Mouse (Mus musculus) midbrain, embryonic 13.5 days (tissue): ENCODE data around the gene Pitpna. TPM values are rescaled to one million over a fixed set of nuclear protein-coding genes. Genes with fewer than 3 reads are reported as not detected.
"Not testable (repeated sequence)": the region's sequence is repeated elsewhere in the genome, so short reads cannot be mapped to it uniquely, and the experiment has no call there.

Experiments used
- ATAC-seq: fragments of 200-750 bp; cut with Nextera tagmentation; 2 replicates; pipeline ENCODE4 v1.8.0; 2017; ENCODE audit warnings: mild to moderate bottlenecking, moderate TSS enrichment, moderate library complexity
- H3K27ac ChIP-seq: fragments of 300-500 bp; sonication (generic); 2 replicates; pipeline ENCODE4 v1.5.1; 2015; ENCODE audit warnings: inconsistent platforms, mild to moderate bottlenecking, moderate library complexity
- H3K27me3 ChIP-seq: fragments of 300-500 bp; sonication (generic); 2 replicates; pipeline ENCODE4 v1.6.1; 2015; ENCODE audit warnings: mild to moderate bottlenecking, inconsistent platforms
- H3K36me3 ChIP-seq: fragments of 300-500 bp; sonication (generic); 2 replicates; pipeline ENCODE4 v1.6.1; 2015; ENCODE audit warnings: mild to moderate bottlenecking, inconsistent platforms
- H3K4me1 ChIP-seq: fragments of 300-500 bp; sonication (generic); replicated peaks from 2 replicates; pipeline ENCODE4 v1.6.1; 2015; ENCODE audit warnings: inconsistent platforms
- H3K4me2 ChIP-seq: fragments of 300-500 bp; sonication (generic); replicated peaks from 2 replicates; pipeline ENCODE4 v1.6.1; 2015; ENCODE audit warnings: moderate library complexity, mild to moderate bottlenecking, inconsistent platforms
- H3K4me3 ChIP-seq: fragments of 300-500 bp; sonication (generic); replicated peaks from 2 replicates; pipeline ENCODE4 v1.5.1; 2015; ENCODE audit warnings: mild to moderate bottlenecking, inconsistent platforms
- H3K9ac ChIP-seq: fragments of 300-500 bp; sonication (generic); replicated peaks from 2 replicates; pipeline ENCODE4 v1.6.1; 2015; ENCODE audit warnings: mild to moderate bottlenecking, inconsistent platforms
- H3K9me3 ChIP-seq: fragments of 300-500 bp; sonication (generic); 2 replicates; pipeline ENCODE4 v1.6.1; 2016; ENCODE audit warnings: mild to moderate bottlenecking, inconsistent platforms
- WGBS: fragments of 180-500 bp; shearing (Covaris S2); methylation state at CpG from one replicate; pipeline ENCODE4 v1.1.7; 2015; 5-methylcytosine and 5-hydroxymethylcytosine counted together
- polyA plus RNA-seq: library from polyadenylated mRNA; unstranded; fragments of >200 nt; fragmentation: Nextera tagmentation; extraction: Ambion mirVana; gene quantifications from 2 replicates; pipeline ENCODE4 v1.2.1, GENCODE M21; 2015

Gene Pitpna
- polyA plus RNA-seq, 1 experiment from 2014 or later: 99.2 TPM

GRCm38 (mm10) chr11:75598004-75598403 lies 10.1 kb downstream of the Pitpna start:
- Histone ChIP-seq H3K4me3 (no peak overlapping the region), H3K36me3 (peaks cover 91% of the 10 kb centered on the region), H3K4me2 (no peak overlapping the region), H3K9ac (no peak overlapping the region), H3K27ac (no peak overlapping the region), H3K9me3 (no peaks in the 10 kb centered on the region), H3K27me3 (no peaks in the 10 kb centered on the region), H3K4me1 (no peaks in the 10 kb centered on the region)
- 94% methylated on average over 6 of the region's 6 CpGs for WGBS
- ATAC-seq: no peak

- not testable (repeated sequence) for H3K4me2 ChIP-seq, H3K9me3 ChIP-seq, H3K27me3 ChIP-seq, H3K27ac ChIP-seq, H3K4me3 ChIP-seq, H3K4me1 ChIP-seq, H3K9ac ChIP-seq, ATAC-seq
- 93% methylated on average over 17 of the region's 17 CpGs for WGBS
- peaks cover 86% of the 10 kb centered on the region for H3K36me3 ChIP-seq
These were observed 11.9 kb downstream of the Pitpna start for GRCm38 (mm10) chr11:75599802-75600201.

- H3K9me3 ChIP-seq: no peaks in the 10 kb centered on the region
- no peak overlapping the region for H3K27ac ChIP-seq
- 93% methylated on average over 5 of the region's 5 CpGs for WGBS
- ATAC-seq: no peak
- H3K36me3 ChIP-seq: peaks cover 84% of the 10 kb centered on the region
- no peak overlapping the region for H3K9ac ChIP-seq
- no peaks in the 10 kb centered on the region for H3K27me3 ChIP-seq
- H3K4me2 ChIP-seq: no peak overlapping the region
- no peaks in the 10 kb centered on the region for H3K4me1 ChIP-seq
- H3K4me3 ChIP-seq: no peak overlapping the region
These were observed 16.9 kb downstream of the Pitpna start for GRCm38 (mm10) chr11:75604826-75605225.

GRCm38 (mm10) chr11:75605318-75605717 lies 17.4 kb downstream of the Pitpna start:
- no peak for ATAC-seq
- Histone ChIP-seq H3K27ac (no peak overlapping the region), H3K4me1 (no peaks in the 10 kb centered on the region), H3K36me3 (peaks cover 84% of the 10 kb centered on the region), H3K4me2 (no peak overlapping the region), H3K9ac (no peak overlapping the region), H3K4me3 (no peak overlapping the region), H3K9me3 (no peaks in the 10 kb centered on the region), H3K27me3 (no peaks in the 10 kb centered on the region)
- 59% methylated on average over 1 of the region's 1 CpGs for WGBS

- H3K4me2 ChIP-seq: no peak overlapping the region
- no peaks in the 10 kb centered on the region for H3K9me3 ChIP-seq
- no peak overlapping the region for H3K4me3 ChIP-seq
- H3K9ac ChIP-seq: no peak overlapping the region
- no peak for ATAC-seq
- 97% methylated on average over 5 of the region's 5 CpGs for WGBS
- H3K4me1 ChIP-seq: no peaks in the 10 kb centered on the region
- H3K27me3 ChIP-seq: no peaks in the 10 kb centered on the region
- no peak overlapping the region for H3K27ac ChIP-seq
- H3K36me3 ChIP-seq: peaks cover 82% of the 10 kb centered on the region
These were observed 20.9 kb downstream of the Pitpna start for GRCm38 (mm10) chr11:75608776-75609175.

GRCm38 (mm10) chr11:75610021-75610420 lies 22.1 kb downstream of the Pitpna start:
- WGBS: 82% methylated on average over 2 of the region's 2 CpGs
- H3K36me3 ChIP-seq: peaks cover 83% of the 10 kb centered on the region
- no peaks in the 10 kb centered on the region for H3K4me1 ChIP-seq
- H3K27ac ChIP-seq: no peak overlapping the region
- no peaks in the 10 kb centered on the region for H3K27me3 ChIP-seq
- ATAC-seq: no peak
- no peak overlapping the region for H3K9ac ChIP-seq
- H3K4me2 ChIP-seq: no peak overlapping the region
- no peak overlapping the region for H3K4me3 ChIP-seq
- no peaks in the 10 kb centered on the region for H3K9me3 ChIP-seq

- H3K36me3 ChIP-seq: peaks cover 80% of the 10 kb centered on the region
- no peak overlapping the region for H3K4me3 ChIP-seq
- no peaks in the 10 kb centered on the region for H3K27me3 ChIP-seq
- H3K9ac ChIP-seq: no peak overlapping the region
- H3K9me3 ChIP-seq: no peaks in the 10 kb centered on the region
- H3K4me1 ChIP-seq: no peaks in the 10 kb centered on the region
- WGBS: 97% methylated on average over 1 of the region's 1 CpGs
- ATAC-seq: no peak
- no peak overlapping the region for H3K4me2 ChIP-seq
- H3K27ac ChIP-seq: no peak overlapping the region
These were observed 26.9 kb downstream of the Pitpna start for GRCm38 (mm10) chr11:75614769-75615168.

GRCm38 (mm10) chr11:75615556-75615955 lies 27.7 kb downstream of the Pitpna start:
- no peak overlapping the region for H3K27ac ChIP-seq
- H3K9ac ChIP-seq: no peak overlapping the region
- no peaks in the 10 kb centered on the region for H3K9me3 ChIP-seq
- WGBS: 88% methylated on average over 2 of the region's 2 CpGs
- no peaks in the 10 kb centered on the region for H3K4me1 ChIP-seq
- H3K4me2 ChIP-seq: no peak overlapping the region
- ATAC-seq: no peak
- H3K27me3 ChIP-seq: no peaks in the 10 kb centered on the region
- H3K36me3 ChIP-seq: peaks cover 80% of the 10 kb centered on the region
- H3K4me3 ChIP-seq: no peak overlapping the region

GRCm38 (mm10) chr11:75619133-75619532 lies 31.2 kb downstream of the Pitpna start:
- 82% methylated on average over 5 of the region's 5 CpGs for WGBS
- H3K27ac ChIP-seq: no peak overlapping the region
- ATAC-seq: no peak
- H3K36me3 ChIP-seq: peaks cover 78% of the 10 kb centered on the region
- H3K4me3 ChIP-seq: no peak overlapping the region
- H3K27me3 ChIP-seq: no peaks in the 10 kb centered on the region
- H3K9me3 ChIP-seq: no peaks in the 10 kb centered on the region
- H3K4me1 ChIP-seq: no peaks in the 10 kb centered on the region
- H3K9ac ChIP-seq: no peak overlapping the region
- no peak overlapping the region for H3K4me2 ChIP-seq

GRCm38 (mm10) chr11:75620136-75620780 lies 32.4 kb downstream of the Pitpna start:
- no peaks in the 10 kb centered on the region for H3K9me3 ChIP-seq
- H3K4me3 ChIP-seq: no peak overlapping the region
- H3K4me2 ChIP-seq: no peak overlapping the region
- H3K4me1 ChIP-seq: no peaks in the 10 kb centered on the region
- no peaks in the 10 kb centered on the region for H3K27me3 ChIP-seq
- no peak overlapping the region for H3K9ac ChIP-seq
- WGBS: 96% methylated on average over 12 of the region's 12 CpGs
- peaks cover 77% of the 10 kb centered on the region for H3K36me3 ChIP-seq
- no peak overlapping the region for H3K27ac ChIP-seq
- no peak for ATAC-seq

- Histone ChIP-seq H3K27ac (no peak overlapping the region), H3K4me2 (no peak overlapping the region), H3K4me1 (no peaks in the 10 kb centered on the region), H3K4me3 (no peak overlapping the region), H3K9ac (no peak overlapping the region), H3K9me3 (no peaks in the 10 kb centered on the region), H3K36me3 (peaks cover 77% of the 10 kb centered on the region), H3K27me3 (no peaks in the 10 kb centered on the region)
- no peak for ATAC-seq
- WGBS: 94% methylated on average over 2 of the region's 2 CpGs
These were observed 33.5 kb downstream of the Pitpna start for GRCm38 (mm10) chr11:75621426-75621825.

GRCm38 (mm10) chr11:75622588-75623329 lies 34.9 kb downstream of the Pitpna start:
- Histone ChIP-seq H3K4me1 (no peaks in the 10 kb centered on the region), H3K36me3 (peaks cover 79% of the 10 kb centered on the region), H3K4me2 (no peak overlapping the region), H3K9me3 (no peaks in the 10 kb centered on the region), H3K27ac (no peak overlapping the region), H3K4me3 (no peak overlapping the region), H3K9ac (no peak overlapping the region), H3K27me3 (no peaks in the 10 kb centered on the region)
- no peak for ATAC-seq
- 83% methylated on average over 2 of the region's 2 CpGs for WGBS
